Mouse (Mus musculus) intestine, embryonic 14.5 days (tissue): ENCODE measurements at regions not wholly inside any gene's neighbourhood (a gene's known extent, or its start where the extent isn't known, plus 50 kb on each side); places are given as distances from the start of the nearest gene placed in this dataset.
A peak's percentile ranks its signal among the peaks of the same experiment; 100 is the strongest.

Source experiments
- ATAC-seq: fragments of 200-750 bp; cut with Nextera tagmentation; replicated peaks from 2 replicates; pipeline ENCODE4 v1.8.0; 2017; ENCODE audit warnings: low read depth, moderate number of reproducible peaks, moderate TSS enrichment, moderate library complexity; ENCODE audit not compliant: low FRiP score, low TSS enrichment
- DNase-seq: peaks from one replicate; pipeline ENCODE4 v3.0.0-alpha.2; 2018; ENCODE audit warnings: low spot score
- H3K27ac ChIP-seq: fragments of 300-500 bp; sonication (generic); 2 replicates; pipeline ENCODE4 v1.5.1; 2014; ENCODE audit warnings: low read depth, mild to moderate bottlenecking, control low read depth
- H3K27me3 ChIP-seq: fragments of 300-500 bp; sonication (generic); replicated peaks from 2 replicates; pipeline ENCODE4 v1.6.1; 2014; ENCODE audit warnings: low read length, control low read depth; ENCODE audit not compliant: control insufficient read depth, insufficient read depth
- H3K36me3 ChIP-seq: fragments of 300-500 bp; sonication (generic); 2 replicates; pipeline ENCODE4 v1.6.1; 2014; ENCODE audit warnings: low read length, control low read depth; ENCODE audit not compliant: control insufficient read depth, insufficient read depth
- H3K4me1 ChIP-seq: fragments of 300-500 bp; sonication (generic); replicated peaks from 2 replicates; pipeline ENCODE4 v1.6.1; 2014; ENCODE audit warnings: low read length, control low read depth, mixed read lengths; ENCODE audit not compliant: control insufficient read depth, insufficient read depth
- H3K4me2 ChIP-seq: fragments of 300-500 bp; sonication (generic); 2 replicates; pipeline ENCODE4 v1.6.1; 2014; ENCODE audit warnings: low read length
- H3K4me3 ChIP-seq: fragments of 300-500 bp; sonication (generic); 2 replicates; pipeline ENCODE4 v1.5.1; 2014; ENCODE audit warnings: low read depth, low read length, control low read depth, mixed read lengths
- H3K9ac ChIP-seq: fragments of 300-500 bp; sonication (generic); 2 replicates; pipeline ENCODE4 v1.6.1; 2014; ENCODE audit warnings: mild to moderate bottlenecking, low read length
- H3K9me3 ChIP-seq: fragments of 300-500 bp; sonication (generic); 2 replicates; pipeline ENCODE4 v1.6.1; 2016; ENCODE audit warnings: low read length, control low read depth; ENCODE audit not compliant: control insufficient read depth
- WGBS: fragments of 180-500 bp; shearing (Covaris S2); extraction: QIAGEN DNeasy Blood & Tissue Kit; methylation state at CpG from one replicate; pipeline ENCODE4 v1.1.7; 2014; 5-methylcytosine and 5-hydroxymethylcytosine counted together

GRCm38 (mm10) chr15:56077838-56078567 lies 1399.4 kb downstream of the Slc22a22 start:
- H3K27me3 ChIP-seq = no peaks in the 10 kb centered on the region
- no peak overlapping the region for H3K4me3 ChIP-seq
- WGBS = 66% methylated on average over 11 of the region's 11 CpGs
- H3K9ac ChIP-seq = no peak overlapping the region
- H3K9me3 ChIP-seq = peaks cover 1% of the 10 kb centered on the region; the same call in 1 of the 2 replicates
- no peak for DNase-seq
- H3K4me2 ChIP-seq = no peak overlapping the region
- H3K27ac ChIP-seq = no peak overlapping the region
- H3K36me3 ChIP-seq = no peaks in the 10 kb centered on the region
- peaks cover 7% of the 10 kb centered on the region; the same call in 1 of the 2 replicates for H3K4me1 ChIP-seq
- no peak for ATAC-seq

GRCm38 (mm10) chr15:56077081-56077480 lies 1400.3 kb downstream of the Slc22a22 start:
- WGBS = 46% methylated on average over 1 of the region's 1 CpGs
- H3K27ac ChIP-seq = no peak overlapping the region
- H3K4me1 ChIP-seq = peaks cover 7% of the 10 kb centered on the region; the same call in 1 of the 2 replicates

GRCm38 (mm10) chr15:56076680-56077079 lies 1400.7 kb downstream of the Slc22a22 start:
- Histone ChIP-seq H3K9me3 (peaks cover 6% of the 10 kb centered on the region; the same call in 1 of the 2 replicates), H3K9ac (no peak overlapping the region), H3K27me3 (no peaks in the 10 kb centered on the region), H3K4me2 (no peak overlapping the region), H3K4me1 (peaks cover 7% of the 10 kb centered on the region; the same call in 1 of the 2 replicates), H3K36me3 (no peaks in the 10 kb centered on the region), H3K4me3 (no peak overlapping the region), H3K27ac (no peak overlapping the region)
- no peak for DNase-seq
- 87% methylated on average over 1 of the region's 1 CpGs for WGBS
- no peak for ATAC-seq

More at GRCm38 (mm10) chr15:56077081-56077480, 1400.3 kb downstream of the Slc22a22 start:
- no peak for DNase-seq
- Histone ChIP-seq H3K9ac (no peak overlapping the region), H3K27me3 (no peaks in the 10 kb centered on the region), H3K9me3 (peaks cover 6% of the 10 kb centered on the region; the same call in 1 of the 2 replicates), H3K4me3 (no peak overlapping the region), H3K4me2 (no peak overlapping the region), H3K36me3 (no peaks in the 10 kb centered on the region)
- no peak for ATAC-seq

- Histone ChIP-seq H3K36me3 (no peaks in the 10 kb centered on the region), H3K4me1 (peaks cover 7% of the 10 kb centered on the region; the same call in 1 of the 2 replicates), H3K27ac (no peak overlapping the region), H3K4me3 (no peak overlapping the region), H3K9ac (no peak overlapping the region), H3K27me3 (no peaks in the 10 kb centered on the region), H3K9me3 (peaks cover 6% of the 10 kb centered on the region; the same call in 1 of the 2 replicates), H3K4me2 (no peak overlapping the region)
- ATAC-seq (no peak), DNase-seq (no peak)
- WGBS = 70% methylated on average over 2 of the region's 2 CpGs
Observed at GRCm38 (mm10) chr15:56069511-56069910, 1407.9 kb downstream of the Slc22a22 start.

GRCm38 (mm10) chr15:56067214-56067613 lies 1410.2 kb downstream of the Slc22a22 start:
- Histone ChIP-seq H3K4me3 (no peak overlapping the region), H3K9me3 (no peaks in the 10 kb centered on the region), H3K4me2 (no peak overlapping the region), H3K9ac (no peak overlapping the region), H3K27me3 (no peaks in the 10 kb centered on the region), H3K36me3 (no peaks in the 10 kb centered on the region), H3K4me1 (peaks cover 7% of the 10 kb centered on the region; the same call in 1 of the 2 replicates), H3K27ac (no peak overlapping the region)
- ATAC-seq (no peak), DNase-seq (no peak)
- 22% methylated on average over 3 of the region's 3 CpGs for WGBS

- no peak overlapping the region for H3K4me3 ChIP-seq
- DNase-seq (no peak), ATAC-seq (no peak)
- H3K9ac ChIP-seq = no peak overlapping the region
- no peak overlapping the region for H3K27ac ChIP-seq
- no peaks in the 10 kb centered on the region for H3K36me3 ChIP-seq
- 54% methylated on average over 4 of the region's 4 CpGs for WGBS
- no peak overlapping the region for H3K4me2 ChIP-seq
- peaks cover 7% of the 10 kb centered on the region; the same call in 1 of the 2 replicates for H3K4me1 ChIP-seq
- no peaks in the 10 kb centered on the region for H3K27me3 ChIP-seq
- no peaks in the 10 kb centered on the region for H3K9me3 ChIP-seq
Observed at GRCm38 (mm10) chr15:56066540-56066939, 1410.9 kb downstream of the Slc22a22 start.

GRCm38 (mm10) chr15:56065872-56066534 lies 1411.4 kb downstream of the Slc22a22 start:
- Histone ChIP-seq H3K4me3 (no peak overlapping the region), H3K9me3 (no peaks in the 10 kb centered on the region), H3K36me3 (no peaks in the 10 kb centered on the region), H3K9ac (no peak overlapping the region), H3K27ac (no peak overlapping the region), H3K27me3 (no peaks in the 10 kb centered on the region), H3K4me2 (no peak overlapping the region), H3K4me1 (peaks cover 7% of the 10 kb centered on the region; the same call in 1 of the 2 replicates)
- WGBS = 33% methylated on average over 7 of the region's 7 CpGs
- ATAC-seq (peak; percentile 74; the same call in 1 of the 2 replicates), DNase-seq (no peak)

- Histone ChIP-seq H3K27ac (no peak overlapping the region), H3K9me3 (no peaks in the 10 kb centered on the region), H3K4me3 (no peak overlapping the region), H3K9ac (no peak overlapping the region), H3K4me2 (no peak overlapping the region), H3K4me1 (peaks cover 7% of the 10 kb centered on the region; the same call in 1 of the 2 replicates), H3K36me3 (no peaks in the 10 kb centered on the region), H3K27me3 (no peaks in the 10 kb centered on the region)
- ATAC-seq = no peak
- 88% methylated on average over 3 of the region's 3 CpGs for WGBS
- no peak for DNase-seq
Observed at GRCm38 (mm10) chr15:56062576-56062975, 1414.8 kb downstream of the Slc22a22 start.
